Mouse (Mus musculus) liver, embryonic 14.5 days (tissue): ENCODE data around the gene Gapvd1. TPM values are rescaled to one million over a fixed set of nuclear protein-coding genes. Genes with fewer than 3 reads are reported as not detected.
A peak's percentile ranks its signal among the peaks of the same experiment; 100 is the strongest.

ENCODE experiments used
- ATAC-seq: fragments of 200-750 bp; cut with Nextera tagmentation; 2 replicates; pipeline ENCODE4 v1.8.0; 2017; ENCODE audit warnings: moderate number of reproducible peaks, mild to moderate bottlenecking, moderate library complexity; ENCODE audit not compliant: insufficient read depth
- DNase-seq, 3 experiments: peaks; one replicate each; pipeline ENCODE4 v3.0.0-alpha.2; 2012 to 2013; ENCODE audit warnings: low read depth in 3 of 3, low spot score in 3 of 3
- H3K27ac ChIP-seq: fragments of 300-500 bp; sonication (generic); 2 replicates; pipeline ENCODE4 v1.5.1; 2014; ENCODE audit warnings: moderate library complexity, mild to moderate bottlenecking, control low read depth, inconsistent platforms
- H3K27me3 ChIP-seq: fragments of 300-500 bp; sonication (generic); 2 replicates; pipeline ENCODE4 v1.6.1; 2014; ENCODE audit warnings: mild to moderate bottlenecking, low read length, moderate library complexity; ENCODE audit not compliant: control insufficient read depth, insufficient read depth
- H3K36me3 ChIP-seq: fragments of 300-500 bp; sonication (generic); replicated peaks from 2 replicates; pipeline ENCODE4 v1.6.1; 2014; ENCODE audit warnings: low read depth; ENCODE audit not compliant: control insufficient read depth, insufficient read depth
- H3K4me1 ChIP-seq, 2 experiments: fragments of 200-500 bp in 1 of 2; fragments of 300-500 bp in 1 of 2; sonication (generic) in 1 of 2; replicated peaks; 2 replicates each; pipeline ENCODE4 v1.6.1; 2012 to 2014; ENCODE audit warnings: antibody characterized with exemption in 1 of 2, inconsistent platforms in 1 of 2, low read length in 1 of 2; ENCODE audit not compliant: control insufficient read depth in 2 of 2, insufficient read depth in 2 of 2
- H3K4me2 ChIP-seq: fragments of 300-500 bp; sonication (generic); 2 replicates; pipeline ENCODE4 v1.6.1; 2014; ENCODE audit warnings: low read depth, mild to moderate bottlenecking, control low read depth, moderate library complexity
- H3K4me3 ChIP-seq, 2 experiments: fragments of 200-500 bp in 1 of 2; fragments of 300-500 bp in 1 of 2; sonication (generic) in 1 of 2; 2 replicates each; pipeline ENCODE4 v1.5.1; 2012 to 2014; ENCODE audit warnings: low read depth in 2 of 2, low read length in 2 of 2, mild to moderate bottlenecking in 2 of 2, control low read depth in 1 of 2, inconsistent platforms in 1 of 2, moderate library complexity in 1 of 2; ENCODE audit not compliant: insufficient read depth in 1 of 2
- H3K9ac ChIP-seq: fragments of 300-500 bp; sonication (generic); replicated peaks from 2 replicates; pipeline ENCODE4 v1.6.1; 2014; ENCODE audit warnings: mild to moderate bottlenecking, control low read depth, moderate library complexity
- H3K9me3 ChIP-seq: fragments of 300-500 bp; sonication (generic); 2 replicates; pipeline ENCODE4 v1.6.1; 2016; ENCODE audit warnings: low read length, mixed read lengths; ENCODE audit not compliant: control insufficient read depth
- CTCF ChIP-seq: IDR thresholded peaks from 2 replicates; pipeline ENCODE4 v1.5.1; 2016; ENCODE audit warnings: antibody characterized with exemption, low read depth, control low read depth
- EP300 ChIP-seq: IDR thresholded peaks from 2 replicates; pipeline ENCODE4 v1.6.1; 2016; ENCODE audit warnings: antibody characterized with exemption, low read depth
- WGBS: fragments of 180-500 bp; shearing (Covaris S2); extraction: QIAGEN DNeasy Blood & Tissue Kit; methylation state at CpG from one replicate; pipeline ENCODE4 v1.1.7; 2014; ENCODE audit not compliant: insufficient replicate concordance; 5-methylcytosine and 5-hydroxymethylcytosine counted together
- polyA plus RNA-seq, 2 experiments: library from polyadenylated mRNA; depleted of rRNA in 1 of 2; stranded (reverse) in 1 of 2; unstranded in 1 of 2; fragments of >200 nt; fragmentation: Nextera tagmentation in 1 of 2; extraction: Ambion mirVana in 1 of 2; gene quantifications; 2 replicates each; pipeline versions ENCODE4 v1.2.1 to v1.2.3; 2012 to 2014

Gapvd1 gene
- polyA plus RNA-seq, 2 experiments = 22.9 to 71.8 TPM

GRCm38 (mm10) chr2:34638955-34639650 lies 115.9 kb downstream of the Gapvd1 start:
- ATAC-seq (peak; percentile 69), DNase-seq (peak; percentile 45 to 47 (median 46))
- no peaks in the 10 kb centered on the region for H3K4me1 ChIP-seq
- H3K9ac ChIP-seq = peak overlapping the region; percentile 36; the same call in 1 of the 2 replicates
- peak overlapping the region; percentile 75 for H3K4me2 ChIP-seq
- peak overlapping the region; percentile 12 to 46; a peak in 3 of 4 replicates for H3K4me3 ChIP-seq
- WGBS = 12% methylated on average over 37 of the region's 37 CpGs
- no peaks in the 10 kb centered on the region for H3K9me3 ChIP-seq
- H3K27me3 ChIP-seq = no peaks in the 10 kb centered on the region
- no peaks in the 10 kb centered on the region for H3K36me3 ChIP-seq
- no peak for TF ChIP-seq EP300
- TF ChIP-seq CTCF = peak; percentile 87
- no peak overlapping the region for H3K27ac ChIP-seq

DNA sequence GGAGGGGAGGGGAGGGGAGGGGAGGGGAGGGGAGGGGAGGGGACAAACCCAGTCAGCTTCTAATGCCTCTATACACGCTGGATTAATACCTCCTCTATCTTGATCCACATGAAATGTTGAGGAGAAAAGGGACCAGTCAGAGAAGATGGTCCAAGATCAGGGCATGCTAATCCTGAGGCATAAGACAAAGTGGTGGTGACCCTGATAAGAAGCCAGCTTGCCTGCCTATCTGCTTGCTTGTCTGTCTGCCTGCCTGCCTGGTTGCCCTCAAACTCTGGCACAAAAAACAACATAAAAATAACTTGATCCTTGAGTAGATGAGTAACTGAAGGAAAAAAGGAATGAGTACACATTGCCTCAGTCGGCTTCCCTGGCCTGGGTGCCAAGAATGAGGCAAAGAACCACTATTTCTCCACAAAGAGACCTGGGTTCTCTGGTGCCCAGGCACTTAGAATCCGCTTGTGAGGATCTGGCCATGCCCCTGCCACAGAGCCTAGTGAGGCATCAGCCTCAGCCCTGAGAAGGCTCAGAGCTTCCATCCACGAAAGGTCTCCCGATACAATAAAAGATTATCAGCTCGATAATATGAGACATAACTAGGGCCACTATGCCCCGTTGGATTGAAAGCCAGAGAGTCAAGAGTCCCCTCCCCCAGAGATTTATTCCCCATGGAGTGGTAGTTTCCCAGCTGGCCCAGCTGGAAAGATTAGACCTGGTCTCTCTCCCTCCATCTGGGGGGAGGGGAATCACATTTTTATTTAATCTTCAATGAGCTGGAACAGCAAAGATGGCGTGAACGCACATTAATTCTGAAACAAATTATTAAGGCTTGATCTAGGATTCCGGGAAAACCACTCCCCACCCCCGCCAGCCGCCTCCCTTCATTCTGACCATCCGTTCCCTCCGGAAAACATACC lies 119.5 kb downstream of the Gapvd1 start:
- Histone ChIP-seq H3K27me3 (no peaks in the 10 kb centered on the region), H3K9ac (no peak overlapping the region), H3K36me3 (no peaks in the 10 kb centered on the region), H3K4me3 (no peak overlapping the region), H3K4me2 (no peak overlapping the region), H3K4me1 (no peaks in the 10 kb centered on the region), H3K27ac (no peak overlapping the region), H3K9me3 (no peaks in the 10 kb centered on the region)
- ATAC-seq = no peak
- no peak for TF ChIP-seq EP300
- TF ChIP-seq CTCF = no peak
- no peak for DNase-seq
- 63% methylated on average over 14 of the region's 14 CpGs for WGBS

DNA sequence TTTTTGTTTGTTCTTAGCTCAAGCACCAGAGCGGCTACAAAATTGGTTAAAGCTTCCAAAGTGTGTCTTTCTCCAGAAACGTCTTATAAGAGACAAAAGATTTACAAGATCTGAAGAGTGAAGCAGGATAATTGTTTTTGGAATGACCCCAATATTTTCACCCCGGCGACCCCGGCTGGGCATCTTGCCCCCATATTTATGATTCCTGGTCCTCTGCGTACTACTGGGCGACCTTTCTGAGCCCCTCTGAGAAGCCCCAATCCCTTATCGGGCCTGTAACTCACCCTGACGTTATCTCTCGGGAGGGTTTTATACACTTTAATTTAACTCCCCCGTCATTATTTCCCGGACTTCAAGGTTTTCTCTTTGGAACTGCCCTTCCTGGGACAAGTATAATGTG lies 123.0 kb downstream of the Gapvd1 start:
- Histone ChIP-seq H3K4me1 (no peaks in the 10 kb centered on the region), H3K4me2 (no peak overlapping the region), H3K27ac (no peak overlapping the region), H3K9me3 (no peaks in the 10 kb centered on the region), H3K4me3 (no peak overlapping the region), H3K9ac (no peak overlapping the region), H3K27me3 (no peaks in the 10 kb centered on the region), H3K36me3 (no peaks in the 10 kb centered on the region)
- ATAC-seq (no peak), DNase-seq (no peak)
- TF ChIP-seq EP300 (no peak), CTCF (no peak)
- WGBS = 69% methylated on average over 12 of the region's 12 CpGs

DNA sequence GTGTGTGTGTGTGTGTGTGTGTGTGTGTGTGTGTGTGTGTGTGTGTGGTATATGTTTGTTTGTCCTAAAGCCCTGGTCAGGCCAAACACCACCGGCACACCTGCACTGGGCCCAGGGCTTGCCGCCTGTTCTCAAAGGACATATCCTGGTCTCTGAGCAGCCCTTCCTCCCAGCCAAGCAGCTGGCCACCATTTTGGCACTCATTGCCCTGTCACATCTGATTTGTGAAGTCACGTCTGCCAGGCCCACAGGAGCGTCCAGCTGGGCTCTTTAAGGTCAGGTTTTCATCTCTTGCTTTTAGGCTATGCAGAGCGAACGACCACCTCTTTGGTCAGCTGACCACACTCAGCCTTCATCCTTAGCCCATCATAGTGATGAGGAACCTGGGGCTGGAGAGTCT lies 124.6 kb downstream of the Gapvd1 start:
- 64% methylated on average over 6 of the region's 6 CpGs for WGBS
- H3K4me3 ChIP-seq = no peak overlapping the region
- no peak for TF ChIP-seq EP300
- TF ChIP-seq CTCF = no peak
- H3K4me1 ChIP-seq = no peaks in the 10 kb centered on the region
- no peak overlapping the region for H3K27ac ChIP-seq
- DNase-seq (no peak), ATAC-seq (no peak)
- H3K36me3 ChIP-seq = no peaks in the 10 kb centered on the region
- no peak overlapping the region for H3K4me2 ChIP-seq
- no peaks in the 10 kb centered on the region for H3K27me3 ChIP-seq
- H3K9me3 ChIP-seq = no peaks in the 10 kb centered on the region
- H3K9ac ChIP-seq = no peak overlapping the region

DNA sequence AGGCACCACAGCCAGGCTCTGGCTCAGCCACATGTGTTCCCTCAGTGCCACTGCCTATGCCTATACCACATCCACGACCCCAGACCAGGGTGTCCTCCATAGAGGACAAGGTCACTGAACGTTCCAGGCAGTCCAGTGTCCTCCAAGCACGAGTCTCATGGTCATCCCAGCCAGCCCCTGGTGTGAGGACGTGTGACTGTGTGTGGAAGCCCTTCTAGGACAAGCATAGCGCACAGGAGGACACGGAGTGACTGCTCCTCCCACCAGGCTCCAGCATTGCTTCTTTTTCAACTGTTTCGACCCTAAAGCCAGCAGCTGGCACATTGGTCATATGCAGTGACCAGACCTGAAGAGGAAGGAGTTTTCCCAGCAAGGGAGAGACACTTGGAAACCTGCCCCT lies 125.3 kb downstream of the Gapvd1 start:
- Histone ChIP-seq H3K27ac (no peak overlapping the region), H3K36me3 (no peaks in the 10 kb centered on the region), H3K4me3 (no peak overlapping the region), H3K9ac (no peak overlapping the region), H3K4me1 (no peaks in the 10 kb centered on the region), H3K9me3 (no peaks in the 10 kb centered on the region), H3K27me3 (no peaks in the 10 kb centered on the region), H3K4me2 (no peak overlapping the region)
- no peak for TF ChIP-seq EP300
- TF ChIP-seq CTCF = no peak
- DNase-seq (no peak), ATAC-seq (no peak)
- 51% methylated on average over 7 of the region's 7 CpGs for WGBS
